Mouse (Mus musculus): ENCODE results near the gene Cdk14. TPM values are rescaled to one million over a fixed set of nuclear protein-coding genes. Genes with fewer than 3 reads are reported as not detected.

The Cdk14 gene
- polyA plus RNA-seq, 1 experiment from 2014 or later: 23.5 TPM

DNA sequence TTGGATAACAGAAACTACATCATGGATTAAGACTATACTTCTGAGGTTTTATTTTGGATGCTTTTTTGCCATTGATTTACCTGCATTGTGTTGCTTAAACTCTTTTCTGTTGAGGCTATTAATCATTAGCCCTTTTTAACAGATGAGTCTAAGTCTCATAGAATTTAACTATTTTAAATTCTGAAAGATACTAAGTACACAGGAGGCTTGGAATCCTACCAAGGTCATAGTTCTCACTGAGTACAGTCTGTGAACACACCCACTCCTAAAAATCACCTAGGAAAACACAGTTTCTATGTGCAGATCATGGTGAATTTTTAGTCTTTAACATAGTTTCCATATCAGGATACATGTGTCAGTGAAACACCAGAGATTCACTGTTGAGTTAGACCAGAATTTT is 658.2 kb downstream of the Cdk14 start:
- H3K9me3 ChIP-seq (ENCODE audit: control insufficient read depth, low read length): no peaks in the 10 kb centered on the region
- H3K4me2 ChIP-seq (ENCODE audit: low read depth, low read length, severe bottlenecking): no peak overlapping the region
- no peaks in the 10 kb centered on the region for H3K27me3 ChIP-seq (ENCODE audit: control insufficient read depth, insufficient read depth, low read length)
- H3K4me1 ChIP-seq (replicated peaks; ENCODE audit: control insufficient read depth, insufficient read depth, low read length): no peaks in the 10 kb centered on the region; the same call in 1 of the 2 replicates
- H3K4me3 ChIP-seq (ENCODE audit: low read depth, low read length): no peak overlapping the region
- ATAC-seq (replicated peaks; ENCODE audit: low FRiP score): no peak
- no peak overlapping the region for H3K27ac ChIP-seq (ENCODE audit: low read depth, low read length)
- no peaks in the 10 kb centered on the region for H3K36me3 ChIP-seq (ENCODE audit: control insufficient read depth, insufficient read depth, low read length)
- no peak for DNase-seq (ENCODE audit: low spot score)
- H3K9ac ChIP-seq (ENCODE audit: low read length): no peak overlapping the region

- peaks cover 2% of the 10 kb centered on the region; the same call in 1 of the 2 replicates for H3K4me1 ChIP-seq (replicated peaks; ENCODE audit: control insufficient read depth, insufficient read depth, low read length)
- under 1% methylated on average over 23 of the region's 23 CpGs for WGBS
- no peaks in the 10 kb centered on the region for H3K36me3 ChIP-seq (ENCODE audit: control insufficient read depth, insufficient read depth, low read length)
- no peak for ATAC-seq (replicated peaks; ENCODE audit: low FRiP score)
- H3K4me3 ChIP-seq (ENCODE audit: low read depth, low read length): peak overlapping the region; percentile 85
- H3K9ac ChIP-seq (ENCODE audit: low read length): peak overlapping the region; percentile 96
- H3K9me3 ChIP-seq (ENCODE audit: control insufficient read depth, low read length): no peaks in the 10 kb centered on the region
- peak overlapping the region; percentile 96 for H3K27ac ChIP-seq (ENCODE audit: low read depth, low read length)
- H3K27me3 ChIP-seq (ENCODE audit: control insufficient read depth, insufficient read depth, low read length): no peaks in the 10 kb centered on the region
- DNase-seq (ENCODE audit: low spot score): peak; percentile 53
- peak overlapping the region; percentile 94 for H3K4me2 ChIP-seq (ENCODE audit: low read depth, low read length, severe bottlenecking)
Observed at GRCm38 (mm10) chr5:4758331-4759080, 661.6 kb downstream of the Cdk14 start.

GRCm38 (mm10) chr5:4757902-4758301 is 662.2 kb downstream of the Cdk14 start, which contains the start of gene Fzd1:
TSS of gene Fzd1 (minus strand) at chr5:4758035.
- WGBS: under 1% methylated on average over 32 of the region's 33 CpGs
- peak; percentile 95 for ATAC-seq (replicated peaks; ENCODE audit: low FRiP score)

DNA sequence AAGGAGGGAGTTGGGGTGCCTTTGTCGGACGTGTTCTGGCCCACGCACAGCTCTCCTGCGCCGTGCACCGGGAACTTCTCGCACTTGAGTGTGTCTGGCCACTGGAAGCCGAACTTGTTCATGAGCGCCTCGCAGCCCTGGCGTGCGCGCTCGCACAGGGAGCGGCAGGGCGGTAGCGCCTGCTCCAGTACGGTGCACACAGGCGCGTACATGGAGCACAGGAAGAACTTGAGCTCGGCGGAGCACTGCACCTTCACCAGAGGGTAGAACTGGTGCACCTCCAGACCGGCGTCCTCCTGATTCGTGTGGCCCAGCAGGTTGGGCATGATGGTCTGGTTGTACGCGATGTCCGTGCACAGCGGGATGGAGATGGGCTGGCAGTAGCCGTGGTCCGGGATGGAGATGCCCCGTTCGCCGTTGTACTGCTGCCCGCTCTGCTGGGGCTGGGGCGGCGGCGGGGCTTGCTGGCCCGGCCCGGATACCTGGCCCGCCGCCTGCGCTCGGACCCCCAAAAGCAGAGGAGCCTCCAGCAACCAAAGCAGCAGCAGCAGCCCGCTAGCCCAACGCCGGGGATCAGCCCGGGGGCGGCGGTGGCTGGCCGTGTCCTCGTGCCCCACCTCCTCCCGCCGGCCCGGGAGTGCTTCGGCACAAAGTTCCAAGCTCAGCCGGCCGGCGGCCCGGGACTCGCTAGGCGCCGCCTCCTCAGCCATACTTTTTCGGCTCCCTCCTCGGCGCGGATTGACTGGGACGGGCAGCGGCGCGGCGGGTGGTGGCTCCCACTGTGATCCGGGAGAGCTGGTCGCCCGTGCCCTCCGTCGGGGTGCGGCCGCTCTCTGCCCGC is 663.0 kb downstream of the Cdk14 start:
- ATAC-seq (replicated peaks; ENCODE audit: low FRiP score) (peak; percentile 45), DNase-seq (ENCODE audit: low spot score) (peak; percentile 85)
- H3K9me3 ChIP-seq (ENCODE audit: control insufficient read depth, low read length): no peaks in the 10 kb centered on the region
- H3K36me3 ChIP-seq (ENCODE audit: control insufficient read depth, insufficient read depth, low read length): no peaks in the 10 kb centered on the region
- WGBS: under 1% methylated on average over 80 of the region's 80 CpGs
- peak overlapping the region; percentile 96 for H3K9ac ChIP-seq (ENCODE audit: low read length)
- peak overlapping the region; percentile 96 for H3K27ac ChIP-seq (ENCODE audit: low read depth, low read length)
- H3K4me2 ChIP-seq (ENCODE audit: low read depth, low read length, severe bottlenecking): peak overlapping the region; percentile 94
- peaks cover 2% of the 10 kb centered on the region; the same call in 1 of the 2 replicates for H3K4me1 ChIP-seq (replicated peaks; ENCODE audit: control insufficient read depth, insufficient read depth, low read length)
- H3K4me3 ChIP-seq (ENCODE audit: low read depth, low read length): peak overlapping the region; percentile 85
- no peaks in the 10 kb centered on the region for H3K27me3 ChIP-seq (ENCODE audit: control insufficient read depth, insufficient read depth, low read length)

More at GRCm38 (mm10) chr5:4757902-4758301, 662.2 kb downstream of the Cdk14 start, which contains the start of gene Fzd1:
- no peaks in the 10 kb centered on the region for H3K9me3 ChIP-seq (ENCODE audit: control insufficient read depth, low read length)
- DNase-seq (ENCODE audit: low spot score): peak; percentile 99
- H3K27me3 ChIP-seq (ENCODE audit: control insufficient read depth, insufficient read depth, low read length): no peaks in the 10 kb centered on the region
- H3K4me3 ChIP-seq (ENCODE audit: low read depth, low read length): peak within 1 kb of the TSS; percentile 85
- H3K9ac ChIP-seq (ENCODE audit: low read length): peak within 1 kb of the TSS; percentile 96
- peaks cover 2% of the 10 kb centered on the region; the same call in 1 of the 2 replicates for H3K4me1 ChIP-seq (replicated peaks; ENCODE audit: control insufficient read depth, insufficient read depth, low read length)
- peak within 1 kb of the TSS; percentile 94 for H3K4me2 ChIP-seq (ENCODE audit: low read depth, low read length, severe bottlenecking)
- peak within 1 kb of the TSS; percentile 96 for H3K27ac ChIP-seq (ENCODE audit: low read depth, low read length)
- H3K36me3 ChIP-seq (ENCODE audit: control insufficient read depth, insufficient read depth, low read length): no peaks in the 10 kb centered on the region

DNA sequence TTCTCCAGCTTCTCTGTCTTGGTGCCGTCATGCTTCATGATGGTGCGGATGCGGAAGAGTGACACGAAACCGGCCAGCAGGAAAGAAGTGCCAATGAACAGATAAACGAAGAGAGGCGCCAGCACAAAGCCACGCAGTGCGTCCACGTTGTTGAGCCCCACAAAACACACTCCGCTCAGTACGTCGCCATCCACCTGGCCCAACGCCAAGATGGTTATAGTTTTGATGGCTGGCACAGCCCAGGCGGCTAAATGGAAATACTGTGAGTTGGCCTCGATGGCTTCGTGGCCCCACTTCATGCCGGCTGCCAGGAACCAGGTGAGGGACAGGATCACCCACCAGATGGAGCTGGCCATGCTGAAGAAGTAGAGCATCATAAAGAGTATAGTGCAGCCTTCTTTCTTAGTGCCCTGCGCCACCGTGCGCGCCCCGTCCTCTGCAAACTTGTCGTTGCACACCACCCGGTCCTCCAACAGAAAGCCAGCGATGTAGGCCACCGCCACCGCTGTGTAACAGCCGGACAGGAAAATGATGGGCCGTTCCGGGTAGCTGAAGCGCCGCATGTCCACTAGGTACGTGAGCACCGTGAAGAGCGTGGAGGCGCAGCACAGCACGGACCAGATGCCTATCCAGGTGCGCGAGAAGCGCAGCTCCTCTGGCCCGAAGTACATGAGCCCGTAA is 664.0 kb downstream of the Cdk14 start:
- Histone ChIP-seq H3K27me3 (ENCODE audit: control insufficient read depth, insufficient read depth, low read length) (no peaks in the 10 kb centered on the region), H3K4me3 (ENCODE audit: low read depth, low read length) (peak overlapping the region; percentile 85), H3K27ac (ENCODE audit: low read depth, low read length) (peak overlapping the region; percentile 96), H3K9ac (ENCODE audit: low read length) (peak overlapping the region; percentile 96), H3K9me3 (ENCODE audit: control insufficient read depth, low read length) (no peaks in the 10 kb centered on the region), H3K36me3 (ENCODE audit: control insufficient read depth, insufficient read depth, low read length) (no peaks in the 10 kb centered on the region), H3K4me1 (replicated peaks; ENCODE audit: control insufficient read depth, insufficient read depth, low read length) (peaks cover 2% of the 10 kb centered on the region; the same call in 1 of the 2 replicates), H3K4me2 (ENCODE audit: low read depth, low read length, severe bottlenecking) (peak overlapping the region; percentile 94)
- ATAC-seq (replicated peaks; ENCODE audit: low FRiP score) (0 out of 2 replicates have a peak, but pooled peaks have one; percentile 0), DNase-seq (ENCODE audit: low spot score) (peak; percentile 66)
- 2% methylated on average over 43 of the region's 43 CpGs for WGBS

- Histone ChIP-seq H3K9me3 (ENCODE audit: control insufficient read depth, low read length) (no peaks in the 10 kb centered on the region), H3K27ac (ENCODE audit: low read depth, low read length) (no peak overlapping the region), H3K4me2 (ENCODE audit: low read depth, low read length, severe bottlenecking) (peak overlapping the region; percentile 94), H3K9ac (ENCODE audit: low read length) (peak overlapping the region; percentile 96), H3K27me3 (ENCODE audit: control insufficient read depth, insufficient read depth, low read length) (no peaks in the 10 kb centered on the region), H3K4me1 (replicated peaks; ENCODE audit: control insufficient read depth, insufficient read depth, low read length) (peaks cover 2% of the 10 kb centered on the region; the same call in 1 of the 2 replicates), H3K36me3 (ENCODE audit: control insufficient read depth, insufficient read depth, low read length) (no peaks in the 10 kb centered on the region), H3K4me3 (ENCODE audit: low read depth, low read length) (peak overlapping the region; percentile 85)
- 28% methylated on average over 11 of the region's 11 CpGs for WGBS
- DNase-seq (ENCODE audit: low spot score) (peak; percentile 53), ATAC-seq (replicated peaks; ENCODE audit: low FRiP score) (no peak)
Observed at GRCm38 (mm10) chr5:4755326-4755725, 664.8 kb downstream of the Cdk14 start.

DNA sequence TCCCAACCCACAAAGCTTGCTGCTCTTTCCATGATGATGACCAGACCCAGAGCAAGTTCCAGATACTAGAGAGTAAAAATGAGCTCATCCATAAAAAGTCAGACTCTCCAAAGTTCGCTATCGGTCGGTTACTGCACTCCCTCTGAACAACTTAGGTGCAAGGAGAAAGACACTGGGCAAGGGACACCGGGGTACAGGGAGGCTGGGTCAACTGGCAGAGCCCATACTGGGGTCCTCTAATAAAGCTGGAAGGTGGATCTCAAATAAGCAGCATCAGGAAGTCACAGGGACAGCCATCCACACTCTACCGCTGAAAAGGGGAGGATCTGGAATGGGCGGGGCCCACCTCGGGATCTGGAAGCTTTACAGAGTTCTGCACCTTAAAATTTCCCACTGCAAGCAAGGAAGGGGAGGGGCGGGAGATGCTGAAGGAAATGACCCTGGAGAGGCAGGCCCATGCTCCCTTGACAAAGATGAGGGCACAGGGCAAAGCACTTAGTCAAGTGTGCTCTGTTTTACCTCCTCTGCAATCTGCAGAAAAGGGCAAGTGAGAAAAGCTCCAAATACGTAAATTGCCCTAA is 665.3 kb downstream of the Cdk14 start:
- Histone ChIP-seq H3K9ac (ENCODE audit: low read length) (peak overlapping the region; percentile 96), H3K9me3 (ENCODE audit: control insufficient read depth, low read length) (no peaks in the 10 kb centered on the region), H3K4me2 (ENCODE audit: low read depth, low read length, severe bottlenecking) (peak overlapping the region; percentile 94), H3K27ac (ENCODE audit: low read depth, low read length) (no peak overlapping the region), H3K36me3 (ENCODE audit: control insufficient read depth, insufficient read depth, low read length) (no peaks in the 10 kb centered on the region), H3K4me3 (ENCODE audit: low read depth, low read length) (peak overlapping the region; percentile 85), H3K4me1 (replicated peaks; ENCODE audit: control insufficient read depth, insufficient read depth, low read length) (peaks cover 2% of the 10 kb centered on the region; the same call in 1 of the 2 replicates), H3K27me3 (ENCODE audit: control insufficient read depth, insufficient read depth, low read length) (no peaks in the 10 kb centered on the region)
- 26% methylated on average over 9 of the region's 9 CpGs for WGBS
- ATAC-seq (replicated peaks; ENCODE audit: low FRiP score) (no peak), DNase-seq (ENCODE audit: low spot score) (peak; percentile 52)

Measured in forebrain, embryonic 11.5 days (tissue).